Mouse (Mus musculus) hindbrain, embryonic 13.5 days (tissue): ENCODE measurements at regions not wholly inside any gene's neighbourhood (a gene's known extent, or its start where the extent isn't known, plus 50 kb on each side); places are given as distances from the start of the nearest gene placed in this dataset.

ENCODE experiments used
- ATAC-seq: fragments of 200-750 bp; cut with Nextera tagmentation; 2 replicates; pipeline ENCODE4 v1.8.0; 2017; ENCODE audit warnings: moderate TSS enrichment; ENCODE audit not compliant: low FRiP score
- H3K27ac ChIP-seq: fragments of 300-500 bp; sonication (generic); 2 replicates; pipeline ENCODE4 v1.5.1; 2015; ENCODE audit warnings: inconsistent platforms, mild to moderate bottlenecking, moderate library complexity
- H3K27me3 ChIP-seq: fragments of 300-500 bp; sonication (generic); 2 replicates; pipeline ENCODE4 v1.6.1; 2015; ENCODE audit warnings: mild to moderate bottlenecking, inconsistent platforms
- H3K36me3 ChIP-seq: fragments of 300-500 bp; sonication (generic); 2 replicates; pipeline ENCODE4 v1.6.1; 2015; ENCODE audit warnings: mild to moderate bottlenecking, inconsistent platforms
- H3K4me1 ChIP-seq: fragments of 300-500 bp; sonication (generic); replicated peaks from 2 replicates; pipeline ENCODE4 v1.6.1; 2015; ENCODE audit warnings: inconsistent platforms
- H3K4me2 ChIP-seq: fragments of 300-500 bp; sonication (generic); 2 replicates; pipeline ENCODE4 v1.6.1; 2015; ENCODE audit warnings: inconsistent platforms, mild to moderate bottlenecking, moderate library complexity
- H3K4me3 ChIP-seq: fragments of 300-500 bp; sonication (generic); 2 replicates; pipeline ENCODE4 v1.5.1; 2015; ENCODE audit warnings: mild to moderate bottlenecking, inconsistent platforms
- H3K9ac ChIP-seq: fragments of 300-500 bp; sonication (generic); 2 replicates; pipeline ENCODE4 v1.6.1; 2015; ENCODE audit warnings: mild to moderate bottlenecking, inconsistent platforms
- H3K9me3 ChIP-seq: fragments of 300-500 bp; sonication (generic); 2 replicates; pipeline ENCODE4 v1.6.1; 2016; ENCODE audit warnings: inconsistent platforms
- WGBS: fragments of 180-500 bp; shearing (Covaris S2); methylation state at CpG from one replicate; pipeline ENCODE4 v1.1.7; 2015; 5-methylcytosine and 5-hydroxymethylcytosine counted together

GRCm38 (mm10) chr2:7840612-7841011 is 331.2 kb upstream of the Celf2 start:
- 81% methylated on average over 1 of the region's 1 CpGs for WGBS
- H3K4me2 ChIP-seq = no peak overlapping the region

GRCm38 (mm10) chr2:7837877-7838276 is 328.5 kb upstream of the Celf2 start:
- 44% methylated on average over 3 of the region's 3 CpGs for WGBS

More at GRCm38 (mm10) chr2:7840612-7841011, 331.2 kb upstream of the Celf2 start:
- ATAC-seq = no peak
- Histone ChIP-seq H3K27me3 (no peaks in the 10 kb centered on the region), H3K27ac (no peak overlapping the region), H3K36me3 (no peaks in the 10 kb centered on the region), H3K4me1 (no peaks in the 10 kb centered on the region), H3K4me3 (no peak overlapping the region), H3K9me3 (no peaks in the 10 kb centered on the region), H3K9ac (no peak overlapping the region)

GRCm38 (mm10) chr2:7831239-7831638 is 321.9 kb upstream of the Celf2 start:
- WGBS = 72% methylated on average over 4 of the region's 4 CpGs
- H3K4me2 ChIP-seq = no peak overlapping the region
- no peak for ATAC-seq

More at GRCm38 (mm10) chr2:7837877-7838276, 328.5 kb upstream of the Celf2 start:
- no peak for ATAC-seq
- Histone ChIP-seq H3K9ac (no peak overlapping the region), H3K9me3 (no peaks in the 10 kb centered on the region), H3K27me3 (no peaks in the 10 kb centered on the region), H3K4me1 (no peaks in the 10 kb centered on the region), H3K27ac (no peak overlapping the region), H3K4me3 (no peak overlapping the region), H3K36me3 (no peaks in the 10 kb centered on the region), H3K4me2 (no peak overlapping the region)

GRCm38 (mm10) chr2:7826272-7826671 is 316.9 kb upstream of the Celf2 start:
- H3K4me2 ChIP-seq = no peak overlapping the region
- H3K4me1 ChIP-seq = peaks cover 7% of the 10 kb centered on the region; the same call in 1 of the 2 replicates
- WGBS = 64% methylated on average over 7 of the region's 7 CpGs
- H3K27ac ChIP-seq = no peak overlapping the region
- no peaks in the 10 kb centered on the region for H3K9me3 ChIP-seq
- no peak overlapping the region for H3K4me3 ChIP-seq
- no peak for ATAC-seq
- no peak overlapping the region for H3K9ac ChIP-seq
- no peaks in the 10 kb centered on the region for H3K27me3 ChIP-seq
- no peaks in the 10 kb centered on the region for H3K36me3 ChIP-seq

More at GRCm38 (mm10) chr2:7831239-7831638, 321.9 kb upstream of the Celf2 start:
- no peaks in the 10 kb centered on the region for H3K9me3 ChIP-seq
- H3K36me3 ChIP-seq = no peaks in the 10 kb centered on the region
- no peaks in the 10 kb centered on the region for H3K27me3 ChIP-seq
- no peak overlapping the region for H3K27ac ChIP-seq
- H3K9ac ChIP-seq = no peak overlapping the region
- peaks cover 2% of the 10 kb centered on the region; the same call in 1 of the 2 replicates for H3K4me1 ChIP-seq
- no peak overlapping the region for H3K4me3 ChIP-seq

GRCm38 (mm10) chr2:7796415-7796814 is 287.1 kb upstream of the Celf2 start:
- Histone ChIP-seq H3K27me3 (no peaks in the 10 kb centered on the region), H3K9me3 (no peaks in the 10 kb centered on the region), H3K4me2 (no peak overlapping the region), H3K36me3 (no peaks in the 10 kb centered on the region), H3K27ac (no peak overlapping the region), H3K4me3 (no peak overlapping the region), H3K9ac (no peak overlapping the region), H3K4me1 (no peaks in the 10 kb centered on the region)
- 78% methylated on average over 2 of the region's 2 CpGs for WGBS
- no peak for ATAC-seq

- no peak overlapping the region for H3K9ac ChIP-seq
- 88% methylated on average over 2 of the region's 2 CpGs for WGBS
- H3K27ac ChIP-seq = no peak overlapping the region
- H3K36me3 ChIP-seq = no peaks in the 10 kb centered on the region
- H3K4me3 ChIP-seq = no peak overlapping the region
- no peak overlapping the region for H3K4me2 ChIP-seq
- no peaks in the 10 kb centered on the region for H3K9me3 ChIP-seq
- H3K27me3 ChIP-seq = no peaks in the 10 kb centered on the region
- no peak for ATAC-seq
- H3K4me1 ChIP-seq = no peaks in the 10 kb centered on the region
Observed at GRCm38 (mm10) chr2:7792456-7793145, 283.2 kb upstream of the Celf2 start.

- Histone ChIP-seq H3K9ac (no peak overlapping the region), H3K4me3 (no peak overlapping the region), H3K36me3 (no peaks in the 10 kb centered on the region), H3K9me3 (no peaks in the 10 kb centered on the region), H3K4me2 (no peak overlapping the region), H3K4me1 (no peaks in the 10 kb centered on the region), H3K27me3 (no peaks in the 10 kb centered on the region), H3K27ac (no peak overlapping the region)
- ATAC-seq = no peak
- 48% methylated on average over 2 of the region's 2 CpGs for WGBS
Observed at GRCm38 (mm10) chr2:7778610-7779009, 269.2 kb upstream of the Celf2 start.

- Histone ChIP-seq H3K27me3 (no peaks in the 10 kb centered on the region), H3K9me3 (no peaks in the 10 kb centered on the region), H3K36me3 (no peaks in the 10 kb centered on the region), H3K9ac (no peak overlapping the region), H3K4me3 (no peak overlapping the region), H3K27ac (no peak overlapping the region), H3K4me2 (no peak overlapping the region), H3K4me1 (no peaks in the 10 kb centered on the region; the same call in 1 of the 2 replicates)
- 43% methylated on average over 8 of the region's 8 CpGs for WGBS
- 0 out of 2 replicates have a peak, but pooled peaks have one; percentile 46 for ATAC-seq
Observed at GRCm38 (mm10) chr2:7734097-7734730, 224.9 kb upstream of the Celf2 start.

- no peaks in the 10 kb centered on the region for H3K9me3 ChIP-seq
- no peak overlapping the region for H3K9ac ChIP-seq
- H3K4me3 ChIP-seq = no peak overlapping the region
- no peak overlapping the region for H3K4me2 ChIP-seq
- H3K36me3 ChIP-seq = no peaks in the 10 kb centered on the region
- H3K27ac ChIP-seq = no peak overlapping the region
- no peak for ATAC-seq
- H3K27me3 ChIP-seq = no peaks in the 10 kb centered on the region
- WGBS = 98% methylated on average over 1 of the region's 1 CpGs
- H3K4me1 ChIP-seq = no peaks in the 10 kb centered on the region; the same call in 1 of the 2 replicates
Observed at GRCm38 (mm10) chr2:7730960-7731359, 221.6 kb upstream of the Celf2 start.

- H3K27ac ChIP-seq = no peak overlapping the region
- no peaks in the 10 kb centered on the region for H3K4me1 ChIP-seq
- H3K4me2 ChIP-seq = no peak overlapping the region
- no peaks in the 10 kb centered on the region for H3K9me3 ChIP-seq
- H3K9ac ChIP-seq = no peak overlapping the region
- no peak overlapping the region for H3K4me3 ChIP-seq
- H3K36me3 ChIP-seq = no peaks in the 10 kb centered on the region
- WGBS = 92% methylated on average over 10 of the region's 10 CpGs
- ATAC-seq = no peak
- no peaks in the 10 kb centered on the region for H3K27me3 ChIP-seq
Observed at GRCm38 (mm10) chr2:7722283-7722935, 213.0 kb upstream of the Celf2 start.

GRCm38 (mm10) chr2:7711046-7711445 is 201.7 kb upstream of the Celf2 start:
- 68% methylated on average over 1 of the region's 1 CpGs for WGBS
- no peaks in the 10 kb centered on the region for H3K4me1 ChIP-seq

GRCm38 (mm10) chr2:7710476-7710875 is 201.1 kb upstream of the Celf2 start:
- Histone ChIP-seq H3K4me3 (no peak overlapping the region), H3K4me1 (no peaks in the 10 kb centered on the region), H3K27ac (no peak overlapping the region), H3K9ac (no peak overlapping the region), H3K4me2 (no peak overlapping the region), H3K36me3 (no peaks in the 10 kb centered on the region), H3K27me3 (no peaks in the 10 kb centered on the region), H3K9me3 (no peaks in the 10 kb centered on the region)
- no peak for ATAC-seq
- WGBS = 68% methylated on average over 1 of the region's 1 CpGs

More at GRCm38 (mm10) chr2:7711046-7711445, 201.7 kb upstream of the Celf2 start:
- Histone ChIP-seq H3K9me3 (no peaks in the 10 kb centered on the region), H3K4me3 (no peak overlapping the region), H3K36me3 (no peaks in the 10 kb centered on the region), H3K9ac (no peak overlapping the region), H3K27ac (no peak overlapping the region), H3K4me2 (no peak overlapping the region), H3K27me3 (no peaks in the 10 kb centered on the region)
- no peak for ATAC-seq
